Mouse (Mus musculus) MEL (cell line): ENCODE measurements around the gene Tmbim1. TPM values are rescaled to one million over a fixed set of nuclear protein-coding genes. Genes with fewer than 3 reads are reported as not detected.

Experiments used
- DNase-seq: peaks from one replicate; pipeline ENCODE4 v3.0.0; 2011; ENCODE audit warnings: low read depth, low spot score
- H3K27ac ChIP-seq: 2 replicates; pipeline ENCODE4 v1.5.1; 2012; ENCODE audit warnings: low read depth, mild to moderate bottlenecking, control low read depth, low read length, moderate library complexity; ENCODE audit not compliant: control insufficient read depth
- H3K27me3 ChIP-seq, 2 experiments: fragments of 150-350 bp in 1 of 2; sonication (generic) in 1 of 2; 2 replicates each; pipeline ENCODE4 v1.6.1; 2012; ENCODE audit warnings: low read length in 2 of 2, mild to moderate bottlenecking in 2 of 2, improper control_type of control experiment in 1 of 2, moderate library complexity in 1 of 2; ENCODE audit not compliant: insufficient read depth in 2 of 2, control insufficient read depth in 1 of 2
- H3K36me3 ChIP-seq, 2 experiments: 2 replicates each; pipeline ENCODE4 v1.6.1; 2012 to 2014; ENCODE audit warnings: low read length in 2 of 2, improper control_type of control experiment in 1 of 2, inconsistent platforms in 1 of 2, mild to moderate bottlenecking in 1 of 2; ENCODE audit not compliant: insufficient read depth in 2 of 2, control insufficient read depth in 1 of 2
- H3K4me1 ChIP-seq, 2 experiments: fragments of 150-350 bp in 1 of 2; sonication (generic) in 1 of 2; 2 replicates each; pipeline ENCODE4 v1.6.1; 2012; ENCODE audit warnings: low read length in 2 of 2, improper control_type of control experiment in 1 of 2, mild to moderate bottlenecking in 1 of 2; ENCODE audit not compliant: insufficient read depth in 2 of 2, control insufficient read depth in 1 of 2
- H3K4me3 ChIP-seq, 2 experiments: fragments of 150-350 bp in 1 of 2; sonication (generic) in 1 of 2; 2 replicates each; pipeline ENCODE4 v1.5.1; 2012; ENCODE audit warnings: low read depth in 2 of 2, low read length in 2 of 2, mild to moderate bottlenecking in 2 of 2, moderate library complexity in 2 of 2, control low read depth in 1 of 2, improper control_type of control experiment in 1 of 2; ENCODE audit not compliant: control insufficient read depth in 1 of 2, insufficient read depth in 1 of 2
- H3K79me2 ChIP-seq: 2 replicates; pipeline ENCODE4 v1.6.1; 2012; ENCODE audit warnings: mild to moderate bottlenecking, low read length, moderate library complexity; ENCODE audit not compliant: control insufficient read depth, poor library complexity, insufficient read depth
- H3K9ac ChIP-seq: 2 replicates; pipeline ENCODE4 v1.6.1; 2012; ENCODE audit warnings: low read depth, mild to moderate bottlenecking, control low read depth, low read length, moderate library complexity; ENCODE audit not compliant: control insufficient read depth, poor library complexity, severe bottlenecking
- H3K9me3 ChIP-seq: fragments of 150-350 bp; sonication (generic); replicated peaks from 2 replicates; pipeline ENCODE4 v1.6.1; 2012; ENCODE audit warnings: mild to moderate bottlenecking, low read length, improper control_type of control experiment, moderate library complexity; ENCODE audit not compliant: insufficient read depth
- BHLHE40 ChIP-seq: IDR thresholded peaks from 2 replicates; pipeline ENCODE4 v1.6.1; 2012; ENCODE audit warnings: low read depth, mild to moderate bottlenecking, inconsistent platforms, low read length, improper control_type of control experiment, borderline replicate concordance
- CTCF ChIP-seq, 3 experiments: IDR thresholded peaks in 2 of 3; conservative IDR thresholded peaks in 1 of 3; 2 replicates each; pipeline ENCODE4 v1.5.1; 2011 to 2012; ENCODE audit warnings: low read length in 3 of 3, low read depth in 2 of 3, mild to moderate bottlenecking in 2 of 3, improper control_type of control experiment in 1 of 3, inconsistent platforms in 1 of 3, mixed read lengths in 1 of 3, moderate library complexity in 1 of 3; ENCODE audit not compliant: control insufficient read depth in 1 of 3, insufficient read depth in 1 of 3, poor library complexity in 1 of 3, severe bottlenecking in 1 of 3
- ELF1 ChIP-seq: IDR thresholded peaks from 2 replicates; pipeline ENCODE4 v1.6.1; 2014; ENCODE audit warnings: low read depth, mild to moderate bottlenecking, inconsistent platforms, low read length, improper control_type of control experiment, moderate library complexity
- EP300 ChIP-seq, 2 experiments: IDR thresholded peaks; 2 replicates each; pipeline ENCODE4 v1.6.1; 2011; ENCODE audit warnings: improper control_type of control experiment in 2 of 2, low read length in 2 of 2, low read depth in 1 of 2, mild to moderate bottlenecking in 1 of 2
- ETS1 ChIP-seq: IDR thresholded peaks from 2 replicates; pipeline ENCODE4 v1.6.1; 2012; ENCODE audit warnings: low read depth, mild to moderate bottlenecking, inconsistent platforms, low read length, improper control_type of control experiment, moderate library complexity
- GATA1 ChIP-seq: IDR thresholded peaks from 2 replicates; pipeline ENCODE4 v1.6.1; 2011; ENCODE audit warnings: low read depth, low read length, improper control_type of control experiment
- HCFC1 ChIP-seq: IDR thresholded peaks from 2 replicates; pipeline ENCODE4 v1.6.1; 2012; ENCODE audit warnings: low read depth, mild to moderate bottlenecking, inconsistent platforms, low read length, improper control_type of control experiment, moderate library complexity
- JUND ChIP-seq: IDR thresholded peaks from 2 replicates; pipeline ENCODE4 v1.6.1; 2011; ENCODE audit warnings: low read depth, mild to moderate bottlenecking, improper control_type of control experiment, low read length
- MAZ ChIP-seq: IDR thresholded peaks from 2 replicates; pipeline ENCODE4 v1.6.1; 2012; ENCODE audit warnings: low read depth, mild to moderate bottlenecking, inconsistent platforms, low read length, improper control_type of control experiment
- MXI1 ChIP-seq: IDR thresholded peaks from 2 replicates; pipeline ENCODE4 v1.6.1; 2011; ENCODE audit warnings: mild to moderate bottlenecking, low read depth, low read length, improper control_type of control experiment
- MYB ChIP-seq: IDR thresholded peaks from 2 replicates; pipeline ENCODE4 v1.6.1; 2011; ENCODE audit warnings: mild to moderate bottlenecking, low read depth, low read length, improper control_type of control experiment
- MYC ChIP-seq: IDR thresholded peaks from 2 replicates; pipeline ENCODE4 v1.6.1; 2011; ENCODE audit warnings: low read depth, mild to moderate bottlenecking, low read length, improper control_type of control experiment, moderate library complexity
- NELFE ChIP-seq: IDR thresholded peaks from 2 replicates; pipeline ENCODE4 v1.6.1; 2011; ENCODE audit warnings: low read depth, low read length, improper control_type of control experiment
- POLR2A ChIP-seq, 2 experiments: IDR thresholded peaks; 2 replicates each; pipeline ENCODE4 v1.6.1; 2011 to 2012; ENCODE audit warnings: low read length in 2 of 2, mild to moderate bottlenecking in 2 of 2, control low read depth in 1 of 2, improper control_type of control experiment in 1 of 2, low read depth in 1 of 2, moderate library complexity in 1 of 2; ENCODE audit not compliant: control insufficient read depth in 1 of 2, insufficient read depth in 1 of 2, poor library complexity in 1 of 2
- RCOR1 ChIP-seq: IDR thresholded peaks from 2 replicates; pipeline ENCODE4 v1.6.1; 2012; ENCODE audit warnings: low read depth, mild to moderate bottlenecking, inconsistent platforms, low read length, improper control_type of control experiment
- SIN3A ChIP-seq: IDR thresholded peaks from 2 replicates; pipeline ENCODE4 v1.6.1; 2012; ENCODE audit warnings: low read length, improper control_type of control experiment, inconsistent platforms
- SMC3 ChIP-seq: IDR thresholded peaks from 2 replicates; pipeline ENCODE4 v1.6.1; 2011; ENCODE audit warnings: low read depth, low read length, improper control_type of control experiment
- TBP ChIP-seq: IDR thresholded peaks from 2 replicates; pipeline ENCODE4 v1.8.0; 2011; ENCODE audit warnings: low read depth, low read length, improper control_type of control experiment
- TCF12 ChIP-seq: IDR thresholded peaks from 2 replicates; pipeline ENCODE4 v1.6.1; 2014; ENCODE audit warnings: low read depth, mild to moderate bottlenecking, inconsistent platforms, low read length, improper control_type of control experiment, moderate library complexity
- UBTF ChIP-seq: IDR thresholded peaks from 2 replicates; pipeline ENCODE4 v1.6.1; 2012; ENCODE audit warnings: low read depth, mild to moderate bottlenecking, inconsistent platforms, low read length, improper control_type of control experiment, moderate library complexity, borderline replicate concordance; ENCODE audit not compliant: insufficient read depth
- ZC3H11A ChIP-seq: IDR thresholded peaks from 2 replicates; pipeline ENCODE4 v1.6.1; 2012; ENCODE audit warnings: low read depth, mild to moderate bottlenecking, inconsistent platforms, low read length, improper control_type of control experiment
- polyA plus RNA-seq, 2 experiments: library from polyadenylated mRNA; stranded (reverse) in 1 of 2; unstranded in 1 of 2; fragments of >175 nt in 1 of 2; fragments of >200 nt in 1 of 2; gene quantifications; 2 replicates each; pipeline versions ENCODE4 v1.2.1 to v1.2.4; 2012; ENCODE audit warnings: low replicate concordance in 2 of 2, low read depth in 1 of 2; ENCODE audit not compliant: insufficient read length in 2 of 2, insufficient read depth in 1 of 2, missing spikeins in 1 of 2
- total RNA-seq: library from RNA; depleted of rRNA; stranded (reverse); fragments of 300-350 nt; gene quantifications from 2 replicates; pipeline ENCODE4 v1.2.3, GENCODE M21; 2012

The Tmbim1 gene
- total and polyA plus RNA-seq, 3 experiments: 13.0 to 20.8 TPM; not detected in 1

GRCm38 (mm10) chr1:74249331-74249980 lies 56.0 kb downstream of the Tmbim1 start:
- no peak overlapping the region for H3K4me3 ChIP-seq
- H3K9me3 ChIP-seq: no peaks in the 10 kb centered on the region
- peaks cover 17% of the 10 kb centered on the region in 2 experiments for H3K4me1 ChIP-seq
- H3K9ac ChIP-seq: no peak overlapping the region
- peaks cover 30 to 36% of the 10 kb centered on the region in 2 experiments for H3K36me3 ChIP-seq
- peaks cover 20% of the 10 kb centered on the region for H3K79me2 ChIP-seq
- no peaks in the 10 kb centered on the region for H3K27me3 ChIP-seq
- DNase-seq: no peak
- TF ChIP-seq CTCF (IDR thresholded peaks at IDR 0.05 in 2 of 3, conservative IDR thresholded peaks at IDR 0.05 in 1 of 3; ENCODE audit: control insufficient read depth in 1 of 3, insufficient read depth in 1 of 3, low read depth in 2 of 3, low read length in 3 of 3, poor library complexity in 1 of 3, severe bottlenecking in 1 of 3) (no peak), MXI1 (no peak), MAZ (no peak), ETS1 (no peak)
- H3K27ac ChIP-seq: peak overlapping the region; percentile 36; the same call in 1 of the 2 replicates

- H3K79me2 ChIP-seq: peaks cover 26% of the 10 kb centered on the region
- H3K9ac ChIP-seq: no peak overlapping the region
- TF ChIP-seq POLR2A (IDR thresholded peaks at IDR 0.05; ENCODE audit: control insufficient read depth in 1 of 2, insufficient read depth in 1 of 2, low read depth in 1 of 2, low read length in 2 of 2, poor library complexity in 1 of 2): peak in 1 of 2 experiments; percentile 45; a peak in 1 of 4 replicates
- no peak for TF ChIP-seq ZC3H11A
- peak; percentile 84 for TF ChIP-seq JUND
- TF ChIP-seq UBTF: no peak
- TF ChIP-seq MXI1: no peak
- no peak for TF ChIP-seq MYB
- TF ChIP-seq ELF1: peak; percentile 69
- no peak for TF ChIP-seq GATA1
- TF ChIP-seq TCF12: no peak
- peak; percentile 49; the same call in 1 of the 2 replicates for TF ChIP-seq RCOR1
- TF ChIP-seq HCFC1: peak; percentile 62
- TF ChIP-seq ETS1: peak; percentile 66; the same call in 1 of the 2 replicates
- peak; percentile 68 for TF ChIP-seq MYC
- peak; percentile 46 to 74; a peak in 3 of 4 replicates for TF ChIP-seq EP300 (IDR thresholded peaks at IDR 0.05; ENCODE audit: low read depth in 1 of 2, low read length in 2 of 2)
- no peak for TF ChIP-seq BHLHE40
- TF ChIP-seq TBP: peak; percentile 68; the same call in 1 of the 2 replicates
- TF ChIP-seq SMC3: no peak
- TF ChIP-seq MAZ: no peak
- TF ChIP-seq NELFE: no peak
- TF ChIP-seq SIN3A: peak; percentile 68; the same call in 1 of the 2 replicates
- no peaks in the 10 kb centered on the region for H3K9me3 ChIP-seq
- peak overlapping the region; percentile 44 for H3K27ac ChIP-seq
- peaks cover 24 to 41% of the 10 kb centered on the region in 2 experiments for H3K36me3 ChIP-seq
- H3K4me1 ChIP-seq: peaks cover 17% of the 10 kb centered on the region in 2 experiments
- no peaks in the 10 kb centered on the region for H3K27me3 ChIP-seq
- peak; percentile 88 for DNase-seq
- no peak overlapping the region for H3K4me3 ChIP-seq
These were observed 56.6 kb downstream of the Tmbim1 start for GRCm38 (mm10) chr1:74248799-74249198.
